Mouse (Mus musculus) midbrain, embryonic 11.5 days (tissue): ENCODE measurements around the gene Gm20683. TPM values are rescaled to one million over a fixed set of nuclear protein-coding genes. Genes with fewer than 3 reads are reported as not detected.

Experiments
- ATAC-seq: fragments of 200-750 bp; cut with Nextera tagmentation; 2 replicates; pipeline ENCODE4 v1.8.0; 2017; ENCODE audit warnings: moderate TSS enrichment, moderate library complexity; ENCODE audit not compliant: low FRiP score
- DNase-seq: peaks from one replicate; pipeline ENCODE4 v3.0.0; 2015; ENCODE audit warnings: low spot score; ENCODE audit errors: missing footprints
- H3K27ac ChIP-seq: fragments of 300-500 bp; sonication (generic); 2 replicates; pipeline ENCODE4 v1.5.1; 2014; ENCODE audit warnings: low read depth, low read length
- H3K27me3 ChIP-seq: fragments of 300-500 bp; sonication (generic); 2 replicates; pipeline ENCODE4 v1.6.1; 2014; ENCODE audit warnings: mild to moderate bottlenecking, low read length, moderate library complexity, mixed read lengths; ENCODE audit not compliant: control insufficient read depth, insufficient read depth
- H3K36me3 ChIP-seq: fragments of 300-500 bp; sonication (generic); 2 replicates; pipeline ENCODE4 v1.6.1; 2014; ENCODE audit warnings: mild to moderate bottlenecking, low read length, moderate library complexity, mixed read lengths; ENCODE audit not compliant: control insufficient read depth, insufficient read depth
- H3K4me1 ChIP-seq: fragments of 300-500 bp; sonication (generic); 2 replicates; pipeline ENCODE4 v1.6.1; 2014; ENCODE audit warnings: low read length; ENCODE audit not compliant: control insufficient read depth, insufficient read depth
- H3K4me2 ChIP-seq: fragments of 300-500 bp; sonication (generic); 2 replicates; pipeline ENCODE4 v1.6.1; 2014; ENCODE audit warnings: mild to moderate bottlenecking, moderate library complexity
- H3K4me3 ChIP-seq: fragments of 300-500 bp; sonication (generic); 2 replicates; pipeline ENCODE4 v1.5.1; 2014; ENCODE audit warnings: low read depth, low read length
- H3K9ac ChIP-seq: fragments of 300-500 bp; sonication (generic); 2 replicates; pipeline ENCODE4 v1.6.1; 2014; ENCODE audit warnings: low read length
- H3K9me3 ChIP-seq: fragments of 300-500 bp; sonication (generic); 2 replicates; pipeline ENCODE4 v1.6.1; 2016; ENCODE audit warnings: low read length; ENCODE audit not compliant: control insufficient read depth
- WGBS: fragments of 180-500 bp; shearing (Covaris S2); extraction: QIAGEN DNeasy Blood & Tissue Kit; methylation state at CpG from one replicate; pipeline ENCODE4 v1.1.7; 2014; 5-methylcytosine and 5-hydroxymethylcytosine counted together
- polyA plus RNA-seq: library from polyadenylated mRNA; unstranded; fragments of >200 nt; fragmentation: Nextera tagmentation; extraction: Ambion mirVana; gene quantifications from 2 replicates; pipeline ENCODE4 v1.2.1, GENCODE M21; 2014

Gene Gm20683
- polyA plus RNA-seq, 1 experiment from 2014 or later: 1.2 TPM

- H3K4me3 ChIP-seq: no peak overlapping the region
- peaks cover 30% of the 10 kb centered on the region for H3K4me1 ChIP-seq
- no peaks in the 10 kb centered on the region for H3K36me3 ChIP-seq
- no peaks in the 10 kb centered on the region for H3K9me3 ChIP-seq
- no peak overlapping the region for H3K9ac ChIP-seq
- no peak for ATAC-seq
- no peak overlapping the region for H3K27ac ChIP-seq
- no peak overlapping the region for H3K4me2 ChIP-seq
- 8% methylated on average over 6 of the region's 6 CpGs for whole genome bisulfite sequencing
- peak; percentile 97 for DNase-seq
- H3K27me3 ChIP-seq: no peaks in the 10 kb centered on the region
Observed at GRCm38 (mm10) chr17:25801029-25801428, 40.5 kb downstream of the Gm20683 start.

GRCm38 (mm10) chr17:25796951-25797369 is 44.6 kb downstream of the Gm20683 start, which contains the start of gene Metrn:
Gene Metrn (minus strand): TSS chr17:25797136.
- H3K36me3 ChIP-seq: no peaks in the 10 kb centered on the region
- no peaks in the 10 kb centered on the region for H3K9me3 ChIP-seq
- H3K27me3 ChIP-seq: no peaks in the 10 kb centered on the region
- H3K4me1 ChIP-seq: peaks cover 45% of the 10 kb centered on the region
- H3K9ac ChIP-seq: peak within 1 kb of the TSS; percentile 87
- H3K4me3 ChIP-seq: peak within 1 kb of the TSS; percentile 89
- DNase-seq (peak; percentile 96), ATAC-seq (peak; percentile 76)
- H3K27ac ChIP-seq: peak within 1 kb of the TSS; percentile 75
- peak within 1 kb of the TSS; percentile 98 for H3K4me2 ChIP-seq
- WGBS: under 1% methylated on average over 34 of the region's 35 CpGs

GRCm38 (mm10) chr17:25796211-25796771 is 45.3 kb downstream of the Gm20683 start:
- peaks cover 49% of the 10 kb centered on the region for H3K4me1 ChIP-seq
- H3K27ac ChIP-seq: peak overlapping the region; percentile 75
- DNase-seq (peak; percentile 96), ATAC-seq (no peak)
- peak overlapping the region; percentile 98 for H3K4me2 ChIP-seq
- H3K4me3 ChIP-seq: peak overlapping the region; percentile 89
- no peaks in the 10 kb centered on the region for H3K9me3 ChIP-seq
- WGBS: under 1% methylated on average over 36 of the region's 37 CpGs
- H3K27me3 ChIP-seq: no peaks in the 10 kb centered on the region
- H3K36me3 ChIP-seq: no peaks in the 10 kb centered on the region
- H3K9ac ChIP-seq: peak overlapping the region; percentile 87

GRCm38 (mm10) chr17:25795609-25796092 is 45.9 kb downstream of the Gm20683 start, which contains the start of gene AC134908.4:
Gene AC134908.4 (minus strand): TSS chr17:25795659.
- Histone ChIP-seq H3K9me3 (no peaks in the 10 kb centered on the region), H3K27me3 (no peaks in the 10 kb centered on the region), H3K4me1 (peaks cover 55% of the 10 kb centered on the region), H3K27ac (peak within 1 kb of the TSS; percentile 75), H3K9ac (peak within 1 kb of the TSS; percentile 87), H3K4me3 (peak within 1 kb of the TSS; percentile 89), H3K36me3 (no peaks in the 10 kb centered on the region), H3K4me2 (peak within 1 kb of the TSS; percentile 98)
- WGBS: 4% methylated on average over 6 of the region's 6 CpGs
- peak; percentile 95 for DNase-seq
- ATAC-seq: peak; percentile 61

GRCm38 (mm10) chr17:25794998-25795397 is 46.6 kb downstream of the Gm20683 start:
- Histone ChIP-seq H3K4me3 (peak overlapping the region; percentile 89), H3K27me3 (no peaks in the 10 kb centered on the region), H3K27ac (peak overlapping the region; percentile 75), H3K4me2 (peak overlapping the region; percentile 98), H3K36me3 (no peaks in the 10 kb centered on the region), H3K9me3 (no peaks in the 10 kb centered on the region), H3K4me1 (peaks cover 55% of the 10 kb centered on the region), H3K9ac (peak overlapping the region; percentile 87)
- ATAC-seq (no peak), DNase-seq (no peak)
- 51% methylated on average over 17 of the region's 17 CpGs for WGBS

- ATAC-seq: peak; percentile 48
- 28% methylated on average over 13 of the region's 13 CpGs for WGBS
- Histone ChIP-seq H3K4me1 (peaks cover 55% of the 10 kb centered on the region), H3K9me3 (no peaks in the 10 kb centered on the region), H3K27ac (peak overlapping the region; percentile 75), H3K4me3 (peak overlapping the region; percentile 89), H3K27me3 (no peaks in the 10 kb centered on the region), H3K4me2 (peak overlapping the region; percentile 98), H3K36me3 (0 out of 2 replicates have a peak, but pooled peaks cover 2% of the 10 kb centered on the region), H3K9ac (peak overlapping the region; percentile 87)
- peak; percentile 91 for DNase-seq
Observed at GRCm38 (mm10) chr17:25794197-25794596, 47.4 kb downstream of the Gm20683 start.

GRCm38 (mm10) chr17:25792615-25793014 is 48.9 kb downstream of the Gm20683 start, which contains the start of gene Fam173a:
Gene Fam173a (minus strand): TSS chr17:25792901.
- ATAC-seq: peak; percentile 16; the same call in 1 of the 2 replicates
- H3K4me3 ChIP-seq: peak within 1 kb of the TSS; percentile 82
- no peaks in the 10 kb centered on the region for H3K9me3 ChIP-seq
- no peaks in the 10 kb centered on the region for H3K27me3 ChIP-seq
- H3K36me3 ChIP-seq: 0 out of 2 replicates have a peak, but pooled peaks cover 2% of the 10 kb centered on the region
- peak within 1 kb of the TSS; percentile 98 for H3K4me2 ChIP-seq
- peak within 1 kb of the TSS; percentile 75 for H3K27ac ChIP-seq
- H3K9ac ChIP-seq: peak within 1 kb of the TSS; percentile 87
- under 1% methylated on average over 14 of the region's 14 CpGs for WGBS
- H3K4me1 ChIP-seq: peaks cover 54% of the 10 kb centered on the region
- no peak for DNase-seq

GRCm38 (mm10) chr17:25791843-25792527 is 49.6 kb downstream of the Gm20683 start:
- peaks cover 48% of the 10 kb centered on the region for H3K4me1 ChIP-seq
- no peaks in the 10 kb centered on the region for H3K9me3 ChIP-seq
- DNase-seq: peak; percentile 99
- H3K27ac ChIP-seq: peak overlapping the region; percentile 75
- peak overlapping the region; percentile 98 for H3K4me2 ChIP-seq
- ATAC-seq: peak; percentile 45
- H3K27me3 ChIP-seq: no peaks in the 10 kb centered on the region
- H3K36me3 ChIP-seq: 0 out of 2 replicates have a peak, but pooled peaks cover 2% of the 10 kb centered on the region
- H3K9ac ChIP-seq: peak overlapping the region; percentile 87
- peak overlapping the region; percentile 82 for H3K4me3 ChIP-seq
- under 1% methylated on average over 45 of the region's 45 CpGs for WGBS
